Mouse (Mus musculus): ENCODE measurements around the gene Crygb.

Gene Crygb

DNA sequence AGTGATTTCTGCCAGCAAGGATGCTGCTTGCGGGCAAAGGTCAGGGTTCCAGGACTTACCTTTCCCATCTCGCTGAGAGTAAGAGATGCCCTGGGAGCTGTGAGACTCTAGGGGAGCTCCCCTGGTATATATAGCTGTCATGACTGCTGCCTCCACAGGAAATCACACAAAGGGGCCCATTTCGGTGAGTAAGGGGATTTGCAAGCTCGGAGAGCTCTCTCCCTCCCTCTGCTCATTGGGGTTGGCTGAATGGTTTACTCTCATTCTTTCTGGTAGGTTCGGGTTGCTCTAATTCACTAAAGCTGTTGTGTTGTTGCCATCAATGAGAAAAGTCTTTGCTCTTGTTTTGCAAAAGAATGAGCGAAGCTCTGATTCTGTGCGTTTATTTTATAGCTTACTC is at the start of gene Crygb:
TSS of gene Crygb (minus strand) at position 101 of the 400 bp plus-strand sequence.
- no peak for DNase-seq (ENCODE audit: low spot score in 2 of 2)

DNA sequence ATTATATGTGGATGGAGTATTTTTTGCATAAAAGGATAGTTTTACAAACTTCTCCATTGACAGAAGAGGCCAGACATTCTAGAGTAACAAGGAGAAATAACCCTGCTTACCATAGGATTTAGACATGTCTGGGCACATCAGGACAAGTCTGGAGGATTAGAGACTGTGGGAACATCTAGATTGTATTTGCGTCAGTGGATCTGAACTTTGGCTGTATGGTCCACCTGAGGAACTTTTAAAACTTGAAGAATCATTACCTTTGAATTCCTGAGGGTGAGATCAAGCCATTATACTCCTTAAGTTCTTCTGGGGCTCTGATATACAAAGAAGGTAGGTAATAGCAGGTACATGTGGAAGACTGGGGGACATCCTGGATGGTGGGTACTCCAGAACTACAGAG is 49.6 kb upstream of the Crygb start:
- DNase-seq (ENCODE audit: low spot score in 2 of 2) = no peak

DNA sequence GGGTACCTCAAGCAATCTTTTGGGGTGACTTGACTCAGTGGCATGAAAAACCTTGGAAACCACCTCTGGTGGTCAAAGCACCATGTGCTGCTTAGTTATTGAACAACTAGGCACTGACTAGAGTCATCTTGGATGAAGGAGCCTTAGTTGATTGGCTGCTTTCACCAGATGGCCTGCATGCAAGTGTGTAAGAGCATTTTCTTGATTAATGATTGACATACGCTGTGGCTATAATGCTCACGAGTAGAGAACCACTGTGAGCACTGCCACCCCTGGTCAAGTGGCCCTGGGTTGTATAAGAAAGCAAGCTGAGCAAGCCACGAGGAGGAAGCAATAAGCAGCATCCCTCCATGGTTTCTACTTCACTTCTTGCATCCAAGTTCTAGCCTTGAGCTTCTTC is 48.1 kb upstream of the Crygb start:
- no peak for DNase-seq (ENCODE audit: low spot score in 2 of 2)

DNA sequence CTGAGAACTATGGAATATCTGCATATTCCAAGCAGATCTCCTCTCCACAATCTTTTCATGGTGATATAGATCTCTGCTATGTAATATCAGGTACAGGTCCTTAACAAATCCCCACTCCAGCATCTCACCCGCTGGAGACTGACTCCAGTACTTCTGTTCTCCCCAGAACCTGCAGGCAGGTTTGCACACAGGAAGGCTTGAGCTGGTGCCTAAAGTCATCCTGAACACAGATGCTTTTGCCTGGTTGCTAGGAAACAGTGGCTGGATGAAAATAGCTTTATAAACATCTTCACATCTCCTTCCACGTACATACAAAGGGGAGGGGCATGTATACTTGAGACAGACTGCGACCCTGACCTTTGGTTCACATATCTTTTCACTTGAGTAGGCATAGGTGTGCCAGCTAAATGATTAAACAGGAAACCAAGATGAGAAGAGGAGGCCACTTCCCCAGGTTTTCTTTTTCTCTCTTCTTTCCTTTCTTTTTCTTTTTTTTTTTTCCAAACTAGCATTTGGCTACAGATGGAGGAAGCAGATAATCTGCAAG is 47.6 kb upstream of the Crygb start:
- no peak for DNase-seq (ENCODE audit: low spot score in 2 of 2)

DNA sequence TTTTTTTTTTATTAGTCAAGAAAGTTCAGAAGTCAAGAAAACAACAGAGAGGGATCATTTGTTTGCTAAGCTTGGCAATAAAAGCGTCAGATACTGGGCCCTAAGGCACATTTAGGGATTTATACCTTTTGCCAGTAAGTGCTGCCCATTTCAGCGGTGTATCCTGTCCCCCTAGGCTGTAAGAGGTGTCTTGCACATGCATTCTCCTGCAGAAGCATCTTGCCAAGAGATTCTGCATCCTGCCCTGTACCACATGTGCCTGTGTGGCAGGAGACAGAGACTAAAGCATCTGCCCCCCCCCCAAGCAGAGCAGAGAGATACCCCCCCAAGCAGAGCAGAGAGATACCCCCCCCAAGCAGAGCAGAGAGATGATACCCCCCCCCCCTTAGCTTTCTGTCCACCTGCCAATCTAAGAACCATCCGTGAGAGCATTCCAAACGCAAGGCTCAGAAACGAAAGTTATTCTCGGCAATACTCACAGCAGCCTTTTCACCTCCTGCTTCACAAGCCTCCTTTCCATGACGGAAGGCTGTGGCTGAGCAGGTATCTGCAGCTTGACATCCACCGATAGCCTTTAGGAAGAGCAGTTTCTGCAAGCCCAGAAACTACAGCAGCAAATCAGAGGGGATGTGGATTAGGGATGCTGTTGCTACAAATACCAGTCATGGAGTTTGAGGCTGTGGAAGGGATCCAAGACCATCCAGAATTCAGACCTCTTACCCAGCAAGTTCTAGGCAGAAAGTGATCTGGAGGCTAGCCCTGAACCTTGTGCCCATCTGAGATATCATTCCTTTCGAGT is 40.7 kb upstream of the Crygb start, which contains the start of gene D630023F18Rik:
TSS of gene D630023F18Rik (minus strand) at position 641 of the 799 bp plus-strand sequence.
- DNase-seq (ENCODE audit: low spot score in 2 of 2) = peak in 1 of 2 experiments; percentile 27

DNA sequence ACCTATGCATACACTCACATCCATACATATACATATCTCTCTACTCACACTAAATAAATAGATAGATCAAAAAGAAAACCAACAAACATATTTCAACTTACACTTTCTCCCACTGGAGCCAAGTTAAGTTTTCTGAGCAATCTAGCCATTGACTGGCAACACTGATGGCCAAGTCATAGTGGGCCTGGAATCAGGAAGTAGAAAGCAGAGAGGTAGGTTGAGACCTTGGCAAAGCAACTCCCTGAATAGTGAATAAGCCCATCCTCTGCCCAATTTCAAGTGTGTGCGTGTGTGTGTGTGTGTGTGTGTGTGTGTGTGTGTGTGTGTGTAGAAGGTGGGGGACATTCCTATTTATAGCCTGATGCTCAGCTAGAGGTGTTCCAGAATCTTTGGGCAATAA is 37.4 kb upstream of the Crygb start, which contains the start of gene Gm28845:
TSS of gene Gm28845 (minus strand) at position 121 of the 400 bp plus-strand sequence.
- no peak for DNase-seq (ENCODE audit: low spot score in 2 of 2)

DNA sequence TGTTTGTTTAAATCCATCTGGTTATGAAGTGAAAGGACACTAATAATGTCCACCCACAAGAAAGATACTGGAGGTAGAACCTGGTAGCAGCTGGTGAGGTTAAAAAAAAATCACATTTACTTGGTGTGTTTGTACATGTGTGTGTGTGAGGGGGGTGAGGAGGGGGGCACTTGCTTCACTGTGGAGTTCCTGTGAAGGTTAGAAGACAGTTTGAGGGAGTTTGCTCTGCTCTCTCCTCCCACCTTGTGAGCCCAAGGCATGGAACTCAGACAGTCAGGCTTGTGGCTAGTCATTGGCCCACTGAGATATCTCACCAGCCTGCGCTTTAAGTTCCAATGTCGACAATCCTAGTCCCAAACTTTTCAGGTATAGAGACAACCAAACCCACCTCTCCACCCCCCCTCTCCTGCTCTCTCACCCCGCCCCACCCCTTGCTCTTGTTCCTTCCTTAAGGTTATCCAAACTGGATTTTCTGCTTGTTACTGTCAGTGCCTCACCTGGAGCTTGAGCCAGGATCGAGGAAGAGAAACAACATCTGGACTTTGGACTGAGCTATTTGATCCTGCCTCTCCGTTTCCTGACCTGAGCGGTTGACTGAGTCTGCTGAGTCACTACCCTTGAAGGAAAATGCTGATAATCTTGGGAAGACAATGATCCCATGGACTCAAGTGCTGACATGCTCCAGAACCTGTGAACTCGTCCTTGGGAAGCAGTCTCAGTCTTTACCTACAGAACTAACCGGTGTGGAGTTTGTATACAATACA is 36.2 kb upstream of the Crygb start:
- no peak for DNase-seq (ENCODE audit: low spot score in 2 of 2)

DNA sequence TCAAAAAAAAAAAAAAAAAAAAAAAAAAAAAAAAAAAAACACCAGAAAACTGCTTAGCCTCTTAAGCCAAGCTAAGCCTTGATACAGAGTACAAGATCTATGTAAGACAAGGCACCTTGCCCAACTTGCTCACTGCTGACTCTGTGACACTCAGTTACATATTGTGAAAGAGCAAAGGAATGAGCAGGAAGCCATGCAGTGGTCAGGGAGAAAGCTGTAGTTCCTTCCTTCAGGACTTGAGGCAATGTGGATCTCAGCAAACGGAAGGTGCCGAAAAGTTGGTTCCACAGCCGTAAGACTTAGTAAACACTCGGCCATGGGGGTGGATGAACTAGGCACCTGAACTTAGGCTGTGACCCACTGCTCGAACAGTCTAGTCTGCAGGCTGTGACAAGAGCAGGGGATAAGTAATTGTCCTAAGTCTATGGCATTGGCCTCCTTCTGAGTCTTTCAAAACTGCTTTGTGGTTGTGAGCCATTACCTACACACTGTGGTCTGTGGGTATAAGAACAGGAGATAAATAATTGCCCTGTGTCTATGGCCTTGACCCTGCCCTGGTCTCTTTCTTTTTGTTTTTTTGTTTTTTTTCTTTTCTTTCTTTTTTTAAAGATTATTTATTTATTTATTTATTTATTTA is 31.6 kb upstream of the Crygb start:
- DNase-seq (ENCODE audit: low spot score in 2 of 2) = no peak

DNA sequence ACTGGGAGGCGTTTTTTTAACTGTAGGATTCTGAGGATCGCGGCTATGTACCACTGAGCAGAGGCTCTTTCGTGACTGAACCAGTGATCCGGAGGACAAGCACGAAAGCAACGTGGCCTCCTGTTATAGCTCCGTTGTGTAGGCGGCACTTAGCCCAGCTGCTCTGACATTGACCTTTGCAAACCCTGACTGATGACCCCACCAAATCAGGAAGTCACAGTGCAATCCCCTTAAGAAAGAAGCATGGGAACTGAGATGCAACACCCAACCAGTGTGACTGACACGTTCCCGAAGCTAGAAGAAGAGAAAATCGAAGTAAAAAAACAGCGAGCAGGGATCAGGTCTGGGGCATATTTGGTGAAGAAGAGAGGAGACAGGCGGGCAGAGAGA is 30.7 kb upstream of the Crygb start:
- DNase-seq (ENCODE audit: low spot score in 2 of 2) = no peak

DNA sequence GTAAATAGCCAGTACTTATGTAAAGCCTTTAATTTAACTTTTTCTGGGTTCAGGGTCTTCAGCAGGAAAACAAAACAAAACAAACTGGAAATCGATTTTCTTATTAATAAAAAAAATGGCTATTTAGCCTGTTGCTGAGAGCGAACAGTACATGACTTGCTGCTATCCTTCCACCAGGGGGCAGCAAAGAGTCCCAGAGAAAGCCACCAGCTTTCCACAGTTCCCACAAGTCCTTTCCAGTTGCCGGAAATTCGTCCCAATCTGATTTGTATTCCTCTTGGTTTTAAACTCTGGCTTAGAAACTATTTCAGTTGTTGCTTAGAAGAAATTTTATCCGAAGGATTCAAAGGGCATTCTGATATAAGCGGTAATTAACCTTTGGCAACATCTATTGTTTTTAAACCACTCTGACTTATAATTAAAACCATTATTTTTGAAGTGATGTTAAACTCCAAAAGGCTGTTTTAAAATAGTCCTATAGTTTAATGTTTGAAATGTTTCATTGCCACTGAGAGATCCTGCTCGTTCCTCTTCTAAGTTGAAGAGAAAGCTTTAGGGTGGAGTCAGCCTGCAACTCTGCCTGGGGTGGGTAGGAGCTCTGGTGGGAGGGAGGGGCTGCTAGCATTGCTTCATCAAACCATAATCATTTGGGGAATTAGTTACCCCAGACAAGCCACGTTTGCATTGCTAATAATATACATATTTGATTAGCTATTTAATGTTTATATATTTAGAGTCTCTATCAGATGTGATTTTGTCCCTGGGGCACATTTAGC is 30.1 kb upstream of the Crygb start:
- DNase-seq (ENCODE audit: low spot score in 2 of 2) = peak; percentile 32 to 55

DNA sequence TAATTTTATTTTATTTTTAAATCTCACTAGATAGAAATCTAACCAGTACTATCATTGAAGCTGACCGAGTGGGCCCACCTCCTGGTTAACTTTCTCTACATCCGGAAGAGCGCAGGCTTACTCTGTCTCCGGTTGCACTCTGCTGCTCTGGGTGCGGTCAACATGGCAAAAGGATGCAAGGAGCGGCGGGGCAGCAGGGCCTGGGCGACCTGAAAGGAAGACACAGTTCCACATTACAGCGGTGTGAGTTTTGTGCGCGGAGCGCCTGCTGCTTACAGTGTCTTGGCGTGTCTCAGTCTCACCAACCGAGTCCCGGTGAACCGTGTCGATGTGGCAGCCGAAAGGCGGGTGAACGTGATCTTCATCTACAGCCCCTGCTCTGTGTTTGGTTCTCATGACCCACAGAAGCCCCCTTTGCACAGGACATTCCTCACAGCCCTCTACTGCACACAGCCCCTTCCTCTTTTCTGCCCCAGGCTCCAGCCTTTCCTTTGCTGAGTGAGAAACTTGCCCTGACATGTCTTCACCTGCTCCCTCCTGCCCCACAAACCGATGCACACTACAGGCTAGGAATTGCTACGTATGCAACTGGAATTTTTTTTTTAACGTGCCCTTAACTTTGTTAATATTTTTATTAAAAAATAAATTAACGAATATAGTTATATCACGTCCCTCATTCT is 27.8 kb upstream of the Crygb start:
- DNase-seq (ENCODE audit: low spot score in 2 of 2) = no peak

DNA sequence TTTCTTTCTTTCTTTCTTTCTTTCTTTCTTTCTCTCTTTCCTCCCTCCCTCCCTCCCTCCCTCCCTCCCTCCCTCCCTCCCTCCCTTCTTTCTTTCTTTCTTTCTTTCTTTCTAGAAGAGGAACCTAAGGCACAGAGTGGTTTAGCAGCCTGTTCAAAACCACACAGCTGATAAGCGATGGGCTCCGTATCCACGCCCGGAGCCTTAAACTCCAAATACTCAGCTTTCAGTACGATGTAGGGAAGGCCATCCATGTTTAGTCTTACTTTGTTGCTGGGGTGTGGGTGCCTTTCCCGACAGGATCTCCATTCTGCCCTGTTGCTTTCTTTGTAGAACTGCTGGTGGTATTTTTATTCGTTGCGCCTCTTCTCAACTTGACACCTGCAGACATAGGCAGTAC is 27.1 kb upstream of the Crygb start:
- no peak for DNase-seq (ENCODE audit: low spot score in 2 of 2)

DNA sequence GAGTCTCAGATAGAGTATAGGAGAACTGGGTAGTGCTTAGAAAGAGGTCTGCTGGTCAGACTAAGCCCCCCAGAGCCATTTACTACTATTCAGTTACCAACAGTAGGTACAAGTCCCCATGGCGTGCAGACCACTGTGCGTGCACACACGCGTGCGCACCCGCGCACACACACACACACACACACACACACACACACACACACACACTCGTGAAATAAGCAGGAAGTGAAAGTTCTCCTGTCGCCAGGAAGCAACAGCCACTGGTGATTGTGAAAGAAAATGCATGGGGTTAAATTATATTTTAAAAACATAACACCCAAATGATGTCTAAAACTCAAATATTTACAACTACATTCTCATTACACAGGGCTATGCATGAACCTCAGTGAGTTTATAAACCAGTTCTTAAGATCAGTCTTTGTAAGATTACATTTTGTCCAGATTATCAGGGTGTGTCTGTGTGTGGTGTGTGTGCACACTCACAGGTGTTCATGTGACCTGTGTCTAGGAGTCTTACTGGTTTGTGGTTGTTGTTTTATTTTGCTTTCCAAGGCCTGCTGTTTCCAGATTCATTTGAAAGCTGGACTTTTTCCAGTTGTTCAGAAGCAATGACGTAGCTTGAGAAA is 25.7 kb upstream of the Crygb start:
- DNase-seq (ENCODE audit: low spot score in 2 of 2) = no peak

DNA sequence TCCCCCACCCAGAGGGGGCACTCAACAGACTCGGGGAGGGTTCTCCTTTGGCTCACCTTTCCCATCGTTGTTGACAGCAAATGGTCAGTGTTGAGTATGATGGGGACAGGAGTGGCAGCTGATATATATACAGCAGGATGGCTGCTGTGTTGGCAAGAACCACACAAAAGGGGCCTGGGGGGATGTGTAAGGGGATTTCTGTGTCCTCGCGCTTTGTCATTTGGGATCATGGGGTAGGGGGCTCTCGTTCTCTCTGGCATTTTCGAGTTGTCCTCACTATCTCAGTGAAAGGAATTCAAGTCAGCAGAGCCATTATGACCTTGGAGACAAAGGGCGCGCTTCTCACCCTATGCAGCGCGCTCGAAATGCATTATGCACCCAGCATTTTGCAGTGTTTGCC is 21.2 kb upstream of the Crygb start, which contains the start of gene Cryga:
TSS of gene Cryga (minus strand) at position 101 of the 400 bp plus-strand sequence.
- DNase-seq (ENCODE audit: low spot score in 2 of 2) = no peak

DNA sequence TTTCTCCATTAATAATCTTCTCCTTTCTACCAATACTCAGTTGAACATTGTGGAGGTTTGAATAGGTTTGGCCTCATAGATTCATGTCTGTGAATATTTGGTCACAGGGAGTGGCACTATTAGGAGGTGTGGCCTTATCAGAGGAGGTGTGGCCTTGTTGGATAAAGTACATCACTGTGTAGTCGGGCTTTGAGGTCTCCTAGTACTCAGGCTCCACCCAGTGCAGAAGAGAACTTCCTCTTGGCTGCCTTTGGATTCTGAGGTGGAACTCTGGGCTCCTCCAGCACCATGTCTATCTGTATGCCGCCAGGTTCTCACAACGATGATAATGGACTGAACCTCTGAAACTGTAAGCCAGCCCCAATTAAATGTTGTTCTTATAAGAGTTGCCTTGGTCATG is 14.9 kb upstream of the Crygb start:
- no peak for DNase-seq (ENCODE audit: low spot score in 2 of 2)

DNA sequence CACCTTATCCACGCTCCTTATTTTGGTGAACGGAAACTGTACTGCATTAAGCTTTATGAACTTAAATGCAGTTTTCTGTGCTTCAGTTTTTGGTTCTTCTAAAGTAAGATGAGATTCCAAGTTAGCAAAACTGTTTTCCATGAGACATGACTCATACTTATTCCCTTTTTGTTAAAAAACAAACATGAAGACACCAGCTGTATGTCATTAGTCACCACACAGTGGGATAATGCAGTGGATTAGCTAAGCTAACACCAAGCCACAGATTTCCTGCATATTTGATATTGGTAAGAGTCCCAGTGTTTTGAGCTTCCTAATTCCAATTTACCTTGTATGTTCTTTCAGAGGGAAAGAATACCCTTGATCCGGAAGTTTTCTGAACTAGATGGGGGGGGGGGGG is 9.5 kb upstream of the Crygb start:
- DNase-seq (ENCODE audit: low spot score in 2 of 2) = no peak

DNA sequence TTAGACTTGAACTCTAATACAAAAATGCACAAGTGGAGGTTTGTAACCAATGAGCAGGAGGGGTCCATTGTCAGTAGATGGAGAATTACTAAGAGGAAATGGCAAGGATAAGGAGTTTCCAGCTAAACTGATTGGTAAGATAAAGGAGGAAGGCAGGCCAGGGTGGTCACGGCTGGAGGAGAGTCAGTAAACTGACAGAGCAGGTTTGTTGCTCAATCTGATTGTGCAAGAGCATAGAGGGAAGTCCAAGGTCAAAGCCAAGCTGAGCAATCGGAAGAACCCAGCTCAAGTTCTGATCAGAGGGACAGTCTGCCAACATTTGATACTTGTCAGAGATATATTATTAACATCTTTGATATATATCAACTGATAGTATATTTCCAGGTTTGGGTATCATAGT is 8.3 kb upstream of the Crygb start:
- DNase-seq (ENCODE audit: low spot score in 2 of 2) = no peak

DNA sequence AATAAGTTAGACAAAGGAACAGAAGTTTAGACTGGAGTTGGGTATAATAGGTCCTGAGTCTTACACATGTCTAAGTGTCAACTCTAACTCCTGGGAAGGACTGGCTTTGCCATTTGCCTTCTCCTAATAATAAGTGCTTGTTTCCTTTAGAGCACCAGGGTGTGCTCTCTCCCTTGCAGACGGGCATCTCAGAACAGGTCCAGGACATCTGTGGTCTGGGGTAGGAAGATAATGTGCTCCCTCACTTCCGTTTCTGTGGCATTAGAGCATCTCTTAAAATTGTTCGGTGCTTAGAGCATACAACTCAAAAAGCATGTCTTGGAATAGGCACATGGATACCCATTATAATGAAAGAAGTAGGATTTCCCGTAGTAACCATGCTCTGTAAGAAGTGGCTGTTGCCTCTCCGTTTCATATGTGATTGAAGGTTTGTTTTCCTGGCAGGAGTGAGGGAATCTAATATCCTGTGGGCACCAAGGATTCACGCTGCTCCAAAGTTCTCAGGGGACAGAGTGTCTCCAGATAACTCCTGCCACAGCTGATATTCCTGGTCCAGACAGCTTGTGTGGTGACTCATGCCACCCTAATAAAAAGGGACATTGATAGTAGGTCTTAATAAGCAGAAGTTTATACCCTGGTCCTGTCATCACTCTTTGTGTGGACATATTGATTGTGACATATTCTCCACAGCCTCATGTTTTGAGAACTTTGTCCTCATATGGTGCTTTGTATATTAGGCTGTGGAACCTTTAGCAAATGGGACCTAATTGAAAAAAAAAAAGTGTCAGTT is 6.7 kb upstream of the Crygb start:
- no peak for DNase-seq (ENCODE audit: low spot score in 2 of 2)

DNA sequence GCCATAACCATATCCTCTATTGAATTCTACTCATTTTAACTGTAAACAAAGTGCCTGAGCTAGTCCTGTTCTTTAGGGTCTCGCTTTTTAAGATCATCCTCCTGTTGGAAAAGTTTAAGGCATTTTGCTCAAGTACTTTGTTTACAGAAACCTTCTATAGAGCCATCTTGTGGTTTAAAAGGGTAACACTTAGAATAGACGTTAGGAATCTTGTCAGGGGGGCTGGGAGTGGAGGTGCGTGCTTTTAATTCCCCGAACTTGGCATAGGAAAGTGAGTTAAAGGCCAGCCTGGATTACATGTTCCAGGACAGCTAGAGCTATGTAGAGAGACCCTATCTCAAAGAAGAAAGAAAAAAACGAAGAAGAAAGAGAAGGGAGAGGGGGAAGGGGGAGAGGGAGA is 6.5 kb downstream of the Crygb start:
- DNase-seq (ENCODE audit: low spot score in 2 of 2) = no peak

DNA sequence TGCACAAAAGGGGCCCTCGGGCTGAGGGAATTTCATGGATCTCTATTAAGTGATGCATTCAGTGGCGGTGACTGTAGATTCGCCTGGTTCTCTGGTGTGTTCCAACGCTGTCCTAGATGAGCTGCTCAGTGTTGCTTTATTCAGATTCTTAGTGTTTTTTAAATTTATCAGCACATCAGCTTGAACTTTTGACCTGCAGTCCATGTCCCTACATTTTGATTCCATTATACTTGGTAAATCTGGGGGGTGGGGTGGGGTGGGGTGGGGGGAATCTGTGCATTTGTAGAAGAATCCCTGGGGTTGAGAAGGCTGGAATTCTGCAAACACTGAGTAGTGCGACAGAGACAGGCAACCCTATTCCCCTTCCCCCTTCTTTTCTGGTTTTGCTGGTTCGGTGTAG is 8.5 kb downstream of the Crygb start, which contains the start of gene Crygc:
TSS of gene Crygc (minus strand) at position 101 of the 400 bp plus-strand sequence.
- DNase-seq (ENCODE audit: low spot score in 2 of 2) = no peak
